Mouse (Mus musculus) MEL (cell line): ENCODE results near the gene Olfr1240. TPM values are rescaled to one million over a fixed set of nuclear protein-coding genes. Genes with fewer than 3 reads are reported as not detected.

Experiments used
- DNase-seq: peaks from one replicate; pipeline ENCODE4 v3.0.0; 2011; ENCODE audit warnings: low read depth, low spot score
- H3K27ac ChIP-seq: 2 replicates; pipeline ENCODE4 v1.5.1; 2012; ENCODE audit warnings: low read depth, mild to moderate bottlenecking, control low read depth, low read length, moderate library complexity; ENCODE audit not compliant: control insufficient read depth
- H3K27me3 ChIP-seq, 2 experiments: fragments of 150-350 bp in 1 of 2; sonication (generic) in 1 of 2; 2 replicates each; pipeline ENCODE4 v1.6.1; 2012; ENCODE audit warnings: low read length in 2 of 2, mild to moderate bottlenecking in 2 of 2, improper control_type of control experiment in 1 of 2, moderate library complexity in 1 of 2; ENCODE audit not compliant: insufficient read depth in 2 of 2, control insufficient read depth in 1 of 2
- H3K36me3 ChIP-seq, 2 experiments: 2 replicates each; pipeline ENCODE4 v1.6.1; 2012 to 2014; ENCODE audit warnings: low read length in 2 of 2, improper control_type of control experiment in 1 of 2, inconsistent platforms in 1 of 2, mild to moderate bottlenecking in 1 of 2; ENCODE audit not compliant: insufficient read depth in 2 of 2, control insufficient read depth in 1 of 2
- H3K4me1 ChIP-seq, 2 experiments: fragments of 150-350 bp in 1 of 2; sonication (generic) in 1 of 2; 2 replicates each; pipeline ENCODE4 v1.6.1; 2012; ENCODE audit warnings: low read length in 2 of 2, improper control_type of control experiment in 1 of 2, mild to moderate bottlenecking in 1 of 2; ENCODE audit not compliant: insufficient read depth in 2 of 2, control insufficient read depth in 1 of 2
- H3K4me3 ChIP-seq, 2 experiments: fragments of 150-350 bp in 1 of 2; sonication (generic) in 1 of 2; 2 replicates each; pipeline ENCODE4 v1.5.1; 2012; ENCODE audit warnings: low read depth in 2 of 2, low read length in 2 of 2, mild to moderate bottlenecking in 2 of 2, moderate library complexity in 2 of 2, control low read depth in 1 of 2, improper control_type of control experiment in 1 of 2; ENCODE audit not compliant: control insufficient read depth in 1 of 2, insufficient read depth in 1 of 2
- H3K79me2 ChIP-seq: 2 replicates; pipeline ENCODE4 v1.6.1; 2012; ENCODE audit warnings: mild to moderate bottlenecking, low read length, moderate library complexity; ENCODE audit not compliant: control insufficient read depth, poor library complexity, insufficient read depth
- H3K9ac ChIP-seq: 2 replicates; pipeline ENCODE4 v1.6.1; 2012; ENCODE audit warnings: low read depth, mild to moderate bottlenecking, control low read depth, low read length, moderate library complexity; ENCODE audit not compliant: control insufficient read depth, poor library complexity, severe bottlenecking
- H3K9me3 ChIP-seq: fragments of 150-350 bp; sonication (generic); replicated peaks from 2 replicates; pipeline ENCODE4 v1.6.1; 2012; ENCODE audit warnings: mild to moderate bottlenecking, low read length, improper control_type of control experiment, moderate library complexity; ENCODE audit not compliant: insufficient read depth
- CHD2 ChIP-seq: IDR thresholded peaks from 2 replicates; pipeline ENCODE4 v1.6.1; 2011; ENCODE audit warnings: low read length, improper control_type of control experiment
- E2F4 ChIP-seq: IDR thresholded peaks from 2 replicates; pipeline ENCODE4 v1.6.1; 2011; ENCODE audit warnings: low read depth, low read length, improper control_type of control experiment, borderline replicate concordance
- EP300 ChIP-seq, 2 experiments: IDR thresholded peaks; 2 replicates each; pipeline ENCODE4 v1.6.1; 2011; ENCODE audit warnings: improper control_type of control experiment in 2 of 2, low read length in 2 of 2, low read depth in 1 of 2, mild to moderate bottlenecking in 1 of 2
- GABPA ChIP-seq: IDR thresholded peaks from 2 replicates; pipeline ENCODE4 v1.6.1; 2012; ENCODE audit warnings: low read depth, mild to moderate bottlenecking, inconsistent platforms, low read length, improper control_type of control experiment, moderate library complexity
- JUND ChIP-seq: IDR thresholded peaks from 2 replicates; pipeline ENCODE4 v1.6.1; 2011; ENCODE audit warnings: low read depth, mild to moderate bottlenecking, improper control_type of control experiment, low read length
- KAT2A ChIP-seq: conservative IDR thresholded peaks from 2 replicates; pipeline ENCODE4 v1.6.1; 2012; ENCODE audit warnings: low read depth, low read length, improper control_type of control experiment, inconsistent platforms
- MAX ChIP-seq: IDR thresholded peaks from 2 replicates; pipeline ENCODE4 v1.6.1; 2011; ENCODE audit warnings: low read length, improper control_type of control experiment
- NELFE ChIP-seq: IDR thresholded peaks from 2 replicates; pipeline ENCODE4 v1.6.1; 2011; ENCODE audit warnings: low read depth, low read length, improper control_type of control experiment
- RCOR1 ChIP-seq: IDR thresholded peaks from 2 replicates; pipeline ENCODE4 v1.6.1; 2012; ENCODE audit warnings: low read depth, mild to moderate bottlenecking, inconsistent platforms, low read length, improper control_type of control experiment
- TBP ChIP-seq: IDR thresholded peaks from 2 replicates; pipeline ENCODE4 v1.8.0; 2011; ENCODE audit warnings: low read depth, low read length, improper control_type of control experiment
- TCF12 ChIP-seq: IDR thresholded peaks from 2 replicates; pipeline ENCODE4 v1.6.1; 2014; ENCODE audit warnings: low read depth, mild to moderate bottlenecking, inconsistent platforms, low read length, improper control_type of control experiment, moderate library complexity
- USF1 ChIP-seq: IDR thresholded peaks from 2 replicates; pipeline ENCODE4 v1.6.1; 2014; ENCODE audit warnings: low read depth, mild to moderate bottlenecking, inconsistent platforms, low read length, improper control_type of control experiment, moderate library complexity
- ZMIZ1 ChIP-seq: IDR thresholded peaks from 2 replicates; pipeline ENCODE4 v1.6.1; 2012; ENCODE audit warnings: low read depth, mild to moderate bottlenecking, inconsistent platforms, low read length, improper control_type of control experiment, moderate library complexity
- ZNF384 ChIP-seq: IDR thresholded peaks from 2 replicates; pipeline ENCODE4 v1.6.1; 2012; ENCODE audit warnings: low read depth, mild to moderate bottlenecking, inconsistent platforms, low read length, improper control_type of control experiment
- polyA plus RNA-seq, 2 experiments: library from polyadenylated mRNA; stranded (reverse) in 1 of 2; unstranded in 1 of 2; fragments of >175 nt in 1 of 2; fragments of >200 nt in 1 of 2; gene quantifications; 2 replicates each; pipeline versions ENCODE4 v1.2.1 to v1.2.4; 2012; ENCODE audit warnings: low replicate concordance in 2 of 2, low read depth in 1 of 2; ENCODE audit not compliant: insufficient read length in 2 of 2, insufficient read depth in 1 of 2, missing spikeins in 1 of 2
- total RNA-seq: library from RNA; depleted of rRNA; stranded (reverse); fragments of 300-350 nt; gene quantifications from 2 replicates; pipeline ENCODE4 v1.2.3, GENCODE M21; 2012

The Olfr1240 gene
- total and polyA plus RNA-seq, 3 experiments, result not detected

GRCm38 (mm10) chr2:89420307-89420706 is 22.5 kb downstream of the Olfr1240 start, which contains the start of gene Olfr1239:
TSS of gene Olfr1239 (minus strand) at chr2:89420407.
- Histone ChIP-seq H3K36me3 (no peaks in the 10 kb centered on the region), H3K27ac (no peak within 1 kb of the TSS), H3K9ac (no peak within 1 kb of the TSS)

GRCm38 (mm10) chr2:89414557-89414956 is 28.2 kb downstream of the Olfr1240 start:
- no peak overlapping the region for H3K4me3 ChIP-seq
- DNase-seq, result no peak
- H3K9me3 ChIP-seq, result no peaks in the 10 kb centered on the region
- no peak for TF ChIP-seq JUND
- no peak for TF ChIP-seq GABPA
- H3K27me3 ChIP-seq, result no peaks in the 10 kb centered on the region
- no peaks in the 10 kb centered on the region for H3K36me3 ChIP-seq
- no peaks in the 10 kb centered on the region for H3K4me1 ChIP-seq
- H3K27ac ChIP-seq, result no peak overlapping the region
- H3K9ac ChIP-seq, result no peak overlapping the region
- no peaks in the 10 kb centered on the region for H3K79me2 ChIP-seq

More at GRCm38 (mm10) chr2:89420307-89420706, 22.5 kb downstream of the Olfr1240 start, which contains the start of gene Olfr1239:
- Histone ChIP-seq H3K4me1 (no peaks in the 10 kb centered on the region), H3K9me3 (no peaks in the 10 kb centered on the region), H3K27me3 (no peaks in the 10 kb centered on the region), H3K4me3 (no peak within 1 kb of the TSS), H3K79me2 (no peaks in the 10 kb centered on the region)
- TF ChIP-seq TCF12 (no peak), NELFE (no peak)
- DNase-seq, result no peak

- no peak within 1 kb of the TSS for H3K9ac ChIP-seq
- TF ChIP-seq MAX, result no peak
- no peak for TF ChIP-seq EP300 (IDR thresholded peaks at IDR 0.05; ENCODE audit: low read depth in 1 of 2, low read length in 2 of 2)
- no peak for TF ChIP-seq RCOR1
- no peak for TF ChIP-seq TBP
- TF ChIP-seq ZMIZ1, result no peak
- no peak for TF ChIP-seq CHD2
- no peak for TF ChIP-seq NELFE
- TF ChIP-seq E2F4, result no peak
- no peak for TF ChIP-seq USF1
- TF ChIP-seq KAT2A, result no peak
- no peak for TF ChIP-seq ZNF384
- H3K27me3 ChIP-seq, result no peaks in the 10 kb centered on the region
- H3K4me1 ChIP-seq, result no peaks in the 10 kb centered on the region
- no peaks in the 10 kb centered on the region for H3K79me2 ChIP-seq
- no peaks in the 10 kb centered on the region for H3K36me3 ChIP-seq
- no peak for DNase-seq
- no peak within 1 kb of the TSS for H3K4me3 ChIP-seq
- no peak within 1 kb of the TSS for H3K27ac ChIP-seq
- H3K9me3 ChIP-seq, result no peaks in the 10 kb centered on the region
Observed at GRCm38 (mm10) chr2:89409576-89409975, 33.2 kb downstream of the Olfr1240 start, which contains the start of gene Olfr1238. TSS of gene Olfr1238 (minus strand) at chr2:89409676.
